Mouse (Mus musculus) urinary bladder, postnatal 36 days (tissue): Measurements from ENCODE around the gene Nom1.
A peak's percentile ranks its signal among the peaks of the same experiment; 100 is the strongest.
"Not testable (repeated sequence)": the region's sequence is repeated elsewhere in the genome, so short reads cannot be mapped to it uniquely, and the experiment has no call there.

Experiments used
- DNase-seq, 2 experiments: peaks; one replicate each; pipeline ENCODE4 v3.0.0; 2022; ENCODE audit warnings: low spot score in 2 of 2, mixed read lengths in 1 of 2

Gene Nom1

GRCm38 (mm10) chr5:29434228-29434871, at the start of gene Nom1:
Nom1 (plus strand) TSS chr5:29434664.
- peak; percentile 85 to 89 for DNase-seq

GRCm38 (mm10) chr5:29387591-29387990, 46.9 kb upstream of the Nom1 start:
- DNase-seq: no peak

- DNase-seq: peak in 1 of 2 experiments; percentile 37
Observed at GRCm38 (mm10) chr5:29388181-29388943, 46.1 kb upstream of the Nom1 start.

DNA sequence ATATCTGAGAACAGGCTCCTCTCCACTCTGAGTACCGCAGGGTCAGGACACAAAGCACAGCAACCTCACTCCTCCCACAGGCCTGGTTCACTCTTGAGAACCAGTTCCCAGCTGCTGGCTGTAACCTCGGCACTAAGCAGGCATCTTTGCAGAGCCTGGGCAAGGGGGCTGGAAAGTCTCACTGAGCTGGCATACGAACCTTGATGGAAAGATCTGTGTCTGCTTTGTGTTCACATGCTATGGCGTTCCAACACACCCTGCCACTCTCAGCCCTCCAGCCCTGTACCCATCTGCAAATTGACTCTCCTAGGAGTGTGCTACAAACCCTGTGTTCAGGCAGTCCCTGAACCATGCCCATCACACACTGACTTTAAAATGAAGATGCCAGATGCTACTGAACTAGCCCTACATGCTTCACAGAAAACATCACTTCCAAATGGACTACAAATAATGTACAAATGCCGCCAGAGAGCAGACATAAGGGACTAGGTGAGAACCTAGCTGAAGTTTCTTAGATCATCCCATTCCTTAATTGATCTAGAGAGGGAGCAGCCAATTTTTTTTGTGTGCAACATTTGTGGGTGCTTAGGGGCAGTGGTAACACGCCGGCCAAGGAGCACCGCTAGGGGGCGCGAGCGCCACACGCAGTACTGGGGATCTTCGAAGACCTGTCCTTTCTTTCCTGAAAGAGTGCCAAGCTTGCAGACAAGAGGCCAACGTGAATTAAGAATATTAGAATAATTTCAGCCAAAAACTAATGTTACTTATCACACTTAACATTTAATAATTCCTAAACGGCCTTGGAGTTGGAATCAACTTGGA, 45.3 kb upstream of the Nom1 start:
- peak; percentile 74 to 87 for DNase-seq

GRCm38 (mm10) chr5:29398427-29398826, 36.0 kb upstream of the Nom1 start:
- no peak for DNase-seq

GRCm38 (mm10) chr5:29410854-29411253, 23.6 kb upstream of the Nom1 start:
- no peak for DNase-seq

- no peak for DNase-seq
Observed at GRCm38 (mm10) chr5:29413041-29413440, 21.4 kb upstream of the Nom1 start.

- DNase-seq: not testable (repeated sequence)
Observed at GRCm38 (mm10) chr5:29423330-29423729, 11.1 kb upstream of the Nom1 start.

DNA sequence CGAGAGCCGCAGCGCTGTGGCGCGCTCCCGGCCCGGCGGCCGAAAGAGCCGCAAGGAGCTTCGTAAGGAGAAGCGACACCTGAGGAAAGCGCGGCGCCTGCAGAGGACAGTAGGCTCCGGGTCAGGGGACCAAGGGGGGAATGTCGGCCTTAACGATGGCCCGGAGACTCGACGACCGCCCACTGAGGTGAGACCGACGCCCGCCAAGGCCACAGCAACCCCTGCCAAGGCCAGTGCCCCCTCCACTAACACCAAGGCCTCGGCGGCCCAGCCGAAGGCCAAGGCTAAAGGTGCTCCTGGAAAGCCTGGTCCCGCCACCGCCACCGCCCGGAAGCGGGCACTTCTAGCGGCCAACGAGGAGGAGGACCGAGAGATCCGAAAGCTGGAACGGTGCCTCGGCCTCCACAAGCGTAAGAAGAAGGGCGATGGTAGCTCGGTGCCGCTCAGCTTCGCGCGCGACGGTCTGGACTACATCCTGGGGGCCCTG, 451 bp downstream of the Nom1 start:
- DNase-seq: peak; percentile 13 to 32

DNA sequence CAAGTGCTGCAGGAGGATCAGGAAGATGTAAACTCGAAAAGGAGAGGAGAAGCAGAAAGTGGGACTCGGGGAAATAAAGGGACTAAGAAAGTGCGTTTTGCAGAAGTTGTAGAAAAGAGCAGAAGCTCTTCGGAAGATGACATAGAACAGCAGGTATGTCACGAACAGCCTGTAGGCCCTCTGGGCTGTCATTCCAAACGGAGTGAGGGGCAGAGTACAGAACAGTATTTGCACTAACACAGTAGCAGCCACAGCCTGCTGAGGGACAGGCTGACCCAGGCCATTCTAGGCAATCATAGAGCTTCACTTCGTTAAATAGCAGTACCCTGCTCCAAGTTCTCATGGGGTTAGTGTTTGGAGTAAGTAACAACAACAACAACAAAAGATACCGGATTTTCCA, 1.0 kb downstream of the Nom1 start:
- DNase-seq: no peak

DNA sequence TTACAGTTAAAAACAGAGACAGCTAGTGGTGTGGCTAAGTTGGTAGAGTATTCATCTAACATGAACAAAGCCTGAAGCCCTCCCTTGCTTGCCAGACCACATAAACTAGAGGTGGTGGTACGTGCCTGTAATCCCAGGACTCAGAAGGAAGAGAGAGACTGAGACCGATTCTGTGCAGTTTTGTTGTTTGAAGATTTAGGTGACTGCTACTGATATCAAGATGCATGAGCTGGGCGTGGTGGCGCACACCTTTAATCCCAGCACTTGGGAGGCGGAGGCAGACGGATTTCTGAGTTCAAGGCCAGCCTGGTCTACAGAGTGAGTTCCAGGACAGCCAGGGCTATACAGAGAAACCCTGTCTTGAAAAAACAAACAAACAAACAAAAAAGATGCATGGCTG, 2.3 kb downstream of the Nom1 start:
- not testable (repeated sequence) for DNase-seq

DNA sequence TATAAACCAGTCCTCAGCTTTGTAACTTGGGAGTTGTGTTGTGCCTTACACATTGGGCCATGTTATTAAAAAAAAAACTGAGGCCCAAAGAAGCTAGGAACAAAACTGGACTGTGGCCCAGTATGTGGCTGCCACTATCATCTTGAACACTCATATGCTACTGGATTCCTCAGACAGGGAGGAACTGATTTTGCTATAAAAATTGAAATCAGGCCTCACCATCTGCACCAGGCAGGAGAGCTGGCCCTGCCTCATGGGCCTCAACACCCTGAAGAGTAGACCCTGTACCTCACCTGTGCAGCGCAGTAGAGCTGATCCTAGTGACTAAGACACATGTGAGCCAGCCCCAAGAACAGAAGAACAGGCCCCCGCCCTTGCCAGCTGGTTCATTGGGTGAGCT, 10.8 kb downstream of the Nom1 start:
- DNase-seq: no peak

DNA sequence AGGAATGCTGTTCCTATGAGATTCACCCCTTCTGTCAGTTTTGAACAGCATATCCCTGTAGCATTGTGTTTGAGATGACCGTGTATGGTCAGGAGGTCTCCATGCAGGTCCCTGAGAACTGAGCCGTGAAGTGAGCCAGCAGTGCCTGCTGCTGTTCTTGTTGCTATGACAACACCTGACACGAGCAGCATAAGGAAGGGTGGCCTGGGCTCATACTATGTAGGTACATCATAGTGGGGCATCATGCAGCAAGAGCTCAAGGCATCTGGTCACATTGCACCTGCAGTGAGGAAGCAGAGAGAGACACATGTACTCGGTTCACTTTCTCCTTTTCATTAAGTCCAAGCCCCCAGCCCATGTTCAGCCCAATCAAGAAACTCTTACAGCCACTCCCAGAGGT, 17.9 kb downstream of the Nom1 start:
- no peak for DNase-seq

- no peak for DNase-seq
Observed at GRCm38 (mm10) chr5:29456895-29457656, 22.6 kb downstream of the Nom1 start.

- no peak for DNase-seq
Observed at GRCm38 (mm10) chr5:29462943-29463686, 28.7 kb downstream of the Nom1 start.

- no peak for DNase-seq
Observed at GRCm38 (mm10) chr5:29467489-29468350, 33.3 kb downstream of the Nom1 start.

DNA sequence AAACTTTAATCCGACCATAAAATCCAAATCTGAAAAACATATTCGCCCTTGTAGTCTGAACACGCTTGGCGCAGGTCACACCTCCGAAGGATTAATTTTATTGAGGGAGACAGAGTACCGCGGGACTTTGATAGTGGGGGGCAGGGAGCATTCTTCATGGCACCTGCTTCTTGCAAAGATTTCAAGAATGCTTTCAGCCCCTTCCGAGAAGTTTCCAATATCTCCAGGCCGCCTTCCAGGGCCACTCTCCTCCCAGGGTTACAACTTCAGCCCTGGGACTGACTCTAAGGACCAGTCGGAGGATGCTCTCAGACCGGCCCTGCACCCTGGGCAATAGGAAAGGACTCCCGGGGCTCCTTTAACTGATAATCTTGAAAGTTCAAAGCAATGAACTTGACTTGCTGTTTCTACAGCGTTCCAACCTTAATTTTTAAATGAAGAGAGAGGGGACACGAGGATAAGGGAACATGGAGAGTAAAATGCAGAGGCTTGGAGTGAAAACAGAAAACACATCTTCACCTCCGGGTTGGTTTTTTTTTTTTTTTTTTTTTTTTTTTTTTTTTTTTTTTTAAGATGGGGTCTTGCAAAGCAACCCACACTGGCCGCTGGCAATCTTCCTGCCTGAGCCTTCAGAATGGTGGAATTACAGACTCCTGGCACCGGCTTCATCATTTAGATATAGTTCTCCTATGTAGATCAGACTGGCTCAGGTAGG, 34.0 kb downstream of the Nom1 start:
- DNase-seq: no peak

- no peak for DNase-seq
Observed at GRCm38 (mm10) chr5:29469501-29469900, 35.0 kb downstream of the Nom1 start.

- DNase-seq: no peak
Observed at GRCm38 (mm10) chr5:29470271-29470670, 35.8 kb downstream of the Nom1 start.
